In the genomic region with DNA sequence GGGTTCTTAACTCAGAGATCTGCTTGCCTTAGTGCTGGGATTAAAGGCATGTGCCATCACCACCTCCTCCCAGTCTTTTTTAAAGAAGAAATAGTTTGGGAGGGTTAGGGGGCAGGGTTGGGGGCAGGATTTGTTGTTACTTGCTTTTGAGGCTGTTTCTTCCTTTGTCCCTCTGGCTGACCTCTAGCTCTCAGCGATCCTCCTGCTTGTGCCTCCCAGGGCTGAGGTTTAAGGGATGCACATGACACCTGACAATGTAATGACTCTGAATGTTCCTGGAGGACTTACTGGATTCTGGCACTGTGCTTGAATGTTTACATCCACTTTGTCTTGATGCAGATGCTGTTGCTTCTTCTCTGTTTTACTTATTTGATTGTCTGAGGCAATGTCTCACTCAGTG, we compare ENCODE assay signal across 27 mouse cellular contexts. TPM values are rescaled to one million over a fixed set of nuclear protein-coding genes. Genes with fewer than 3 reads are reported as not detected.
DNase-seq lines count a peak whose midpoint lies in the region; ATAC-seq and TF ChIP-seq lines count a peak whose summit lies in the region.
"Had no signal": no experiment of that assay in that cellular context is flagged by ENCODE, and none has a peak within 500 bp of the region (broad histone marks: within the 10 kb centered on the region; RNA-seq: fewer than 3 reads in every experiment).

No protein-coding gene starts in this region.

- H3K36me3 ChIP-seq in intestine, postnatal 0 days (ENCODE audit: control insufficient read depth, insufficient read depth), result no peaks in the 10 kb centered on the region
- H3K36me3 ChIP-seq in intestine, embryonic 16.5 days (ENCODE audit: control insufficient read depth, insufficient read depth, low read length), result no peaks in the 10 kb centered on the region
- no peaks in the 10 kb centered on the region for H3K36me3 ChIP-seq in ES-Bruce4 (ENCODE audit: control insufficient read depth, insufficient read depth, low read length, poor library complexity, severe bottlenecking)
- H3K36me3 ChIP-seq in liver, embryonic 13.5 days, result no peaks in the 10 kb centered on the region
- H3K36me3 ChIP-seq in liver, embryonic 16.5 days (ENCODE audit: control insufficient read depth, insufficient read depth), result no peaks in the 10 kb centered on the region
- H3K36me3 ChIP-seq in stomach, postnatal 0 days (ENCODE audit: control insufficient read depth, insufficient read depth, low read length), result no peaks in the 10 kb centered on the region; the same call in 1 of the 2 replicates
- H3K36me3 ChIP-seq: embryonic facial prominence, embryonic 10.5 days; embryonic facial prominence, embryonic 13.5 days; forebrain, embryonic 15.5 days; heart, embryonic 12.5 days had no signal

- H3K9ac ChIP-seq in intestine, postnatal 0 days (ENCODE audit: low read depth, low read length), result no peak overlapping the region
- H3K9ac ChIP-seq in intestine, embryonic 16.5 days (ENCODE audit: low read depth, low read length), result no peak overlapping the region
- no peak overlapping the region for H3K9ac ChIP-seq in ES-Bruce4 (ENCODE audit: low read depth, poor library complexity, severe bottlenecking)
- 0 out of 2 replicates have a peak overlapping the region, but pooled peaks have one; percentile 22 for H3K9ac ChIP-seq in liver, embryonic 13.5 days
- no peak overlapping the region for H3K9ac ChIP-seq in liver, embryonic 16.5 days (ENCODE audit: low read depth, low read length)
- H3K9ac ChIP-seq in stomach, postnatal 0 days (ENCODE audit: low read length), result no peak overlapping the region
- H3K9ac ChIP-seq: embryonic facial prominence, embryonic 13.5 days; forebrain, embryonic 12.5 days; forebrain, embryonic 15.5 days; heart, embryonic 12.5 days; hindbrain, embryonic 14.5 days had no signal

- H3K4me1 ChIP-seq in intestine, postnatal 0 days (replicated peaks; ENCODE audit: control insufficient read depth, insufficient read depth, low read length), result peaks cover 17% of the 10 kb centered on the region; the same call in 1 of the 2 replicates
- peaks cover 7% of the 10 kb centered on the region; the same call in 1 of the 2 replicates for H3K4me1 ChIP-seq in intestine, embryonic 16.5 days (ENCODE audit: control insufficient read depth, insufficient read depth, low read length)
- H3K4me1 ChIP-seq in ES-Bruce4 (ENCODE audit: control insufficient read depth, insufficient read depth, low read length), result no peaks in the 10 kb centered on the region
- peaks cover 83% of the 10 kb centered on the region for H3K4me1 ChIP-seq in liver, embryonic 13.5 days (replicated peaks)
- H3K4me1 ChIP-seq in liver, embryonic 16.5 days (ENCODE audit: control insufficient read depth, low read depth, low read length), result peaks cover 66% of the 10 kb centered on the region
- H3K4me1 ChIP-seq in stomach, postnatal 0 days (replicated peaks; ENCODE audit: control insufficient read depth, insufficient read depth), result no peaks in the 10 kb centered on the region; the same call in 1 of the 2 replicates
- H3K4me1 ChIP-seq: embryonic facial prominence, embryonic 13.5 days; forebrain, embryonic 12.5 days; forebrain, embryonic 15.5 days had no signal

- 34% methylated on average over 1 of the region's 1 CpGs for WGBS in intestine, postnatal 0 days
- 41% methylated on average over 1 of the region's 1 CpGs for WGBS in intestine, embryonic 16.5 days
- 67% methylated on average over 1 of the region's 1 CpGs for WGBS in liver, embryonic 13.5 days (ENCODE audit: insufficient replicate concordance)
- 60% methylated on average over 1 of the region's 1 CpGs for whole genome bisulfite sequencing in liver, embryonic 16.5 days (ENCODE audit: insufficient replicate concordance)
- WGBS in stomach, postnatal 0 days, result 40% methylated on average over 1 of the region's 1 CpGs

- H3K27ac ChIP-seq in intestine, postnatal 0 days (ENCODE audit: low read depth, low read length), result 0 out of 2 replicates have a peak overlapping the region, but pooled peaks have one; percentile 10
- no peak overlapping the region for H3K27ac ChIP-seq in intestine, embryonic 16.5 days (ENCODE audit: low read length)
- no peak overlapping the region for H3K27ac ChIP-seq in ES-Bruce4 (ENCODE audit: insufficient read depth, low read length)
- peak overlapping the region; percentile 56 for H3K27ac ChIP-seq in liver, embryonic 13.5 days
- H3K27ac ChIP-seq in liver, embryonic 16.5 days (ENCODE audit: low read length), result 0 out of 2 replicates have a peak overlapping the region, but pooled peaks have one; percentile 40
- no peak overlapping the region for H3K27ac ChIP-seq in stomach, postnatal 0 days (replicated peaks)
- H3K27ac ChIP-seq: embryonic facial prominence, embryonic 10.5 days; embryonic facial prominence, embryonic 13.5 days; forebrain, embryonic 12.5 days; forebrain, embryonic 15.5 days; hindbrain, embryonic 14.5 days had no signal

- H3K9me3 ChIP-seq in intestine, postnatal 0 days (ENCODE audit: control insufficient read depth), result no peaks in the 10 kb centered on the region
- H3K9me3 ChIP-seq in intestine, embryonic 16.5 days (ENCODE audit: control insufficient read depth, low read length), result no peaks in the 10 kb centered on the region
- peaks cover 3% of the 10 kb centered on the region; the same call in 1 of the 2 replicates for H3K9me3 ChIP-seq in ES-Bruce4 (replicated peaks; ENCODE audit: control insufficient read depth, insufficient read depth, low read length, poor library complexity, severe bottlenecking)
- no peaks in the 10 kb centered on the region for H3K9me3 ChIP-seq in liver, embryonic 13.5 days (replicated peaks)
- H3K9me3 ChIP-seq in liver, embryonic 16.5 days (replicated peaks; ENCODE audit: control insufficient read depth, low read length), result no peaks in the 10 kb centered on the region
- H3K9me3 ChIP-seq in stomach, postnatal 0 days (ENCODE audit: control insufficient read depth, low read length), result no peaks in the 10 kb centered on the region
- H3K9me3 ChIP-seq: embryonic facial prominence, embryonic 10.5 days; embryonic facial prominence, embryonic 13.5 days; forebrain, embryonic 12.5 days; forebrain, embryonic 15.5 days; heart, embryonic 12.5 days had no signal

- TF ChIP-seq CTCF in intestine, postnatal 0 days (IDR thresholded peaks at IDR 0.05; ENCODE audit: low read depth), result no peak
- TF ChIP-seq CTCF in ES-Bruce4 (IDR thresholded peaks at IDR 0.05; ENCODE audit: low read depth, low read length), result no peak
- no peak for TF ChIP-seq CTCF in stomach, postnatal 0 days (IDR thresholded peaks at IDR 0.05; ENCODE audit: low read depth)

- no peak overlapping the region for H3K4me2 ChIP-seq in intestine, postnatal 0 days (replicated peaks; ENCODE audit: low read depth)
- H3K4me2 ChIP-seq in intestine, embryonic 16.5 days (ENCODE audit: low read depth, low read length), result no peak overlapping the region
- peak overlapping the region; percentile 4; the same call in 1 of the 2 replicates for H3K4me2 ChIP-seq in liver, embryonic 13.5 days
- no peak overlapping the region for H3K4me2 ChIP-seq in liver, embryonic 16.5 days (ENCODE audit: low read depth, low read length)
- no peak overlapping the region for H3K4me2 ChIP-seq in stomach, postnatal 0 days (replicated peaks; ENCODE audit: low read depth)
- H3K4me2 ChIP-seq: embryonic facial prominence, embryonic 13.5 days; forebrain, embryonic 12.5 days; forebrain, embryonic 15.5 days; heart, embryonic 12.5 days; hindbrain, embryonic 14.5 days had no signal

- no peaks in the 10 kb centered on the region for H3K27me3 ChIP-seq in intestine, postnatal 0 days (replicated peaks; ENCODE audit: control insufficient read depth, insufficient read depth, low read length)
- no peaks in the 10 kb centered on the region for H3K27me3 ChIP-seq in intestine, embryonic 16.5 days (replicated peaks; ENCODE audit: control insufficient read depth, insufficient read depth, low read length)
- H3K27me3 ChIP-seq in ES-Bruce4 (ENCODE audit: control insufficient read depth, insufficient read depth, low read length, poor library complexity, severe bottlenecking), result no peaks in the 10 kb centered on the region
- no peaks in the 10 kb centered on the region for H3K27me3 ChIP-seq in liver, embryonic 13.5 days
- no peaks in the 10 kb centered on the region for H3K27me3 ChIP-seq in liver, embryonic 16.5 days (ENCODE audit: control insufficient read depth, insufficient read depth, low read depth, low read length)
- H3K27me3 ChIP-seq in stomach, postnatal 0 days (ENCODE audit: control insufficient read depth, insufficient read depth, low read length), result no peaks in the 10 kb centered on the region
- H3K27me3 ChIP-seq: embryonic facial prominence, embryonic 13.5 days; forebrain, embryonic 12.5 days; forebrain, embryonic 15.5 days; heart, embryonic 12.5 days had no signal

- 0 out of 2 replicates have a peak, but pooled peaks have one; percentile 60 for TF ChIP-seq EP300 in ES-Bruce4 (IDR thresholded peaks at IDR 0.05; ENCODE audit: insufficient read depth, low read depth, low read length)
- TF ChIP-seq EP300 in stomach, postnatal 0 days (optimal IDR thresholded peaks at IDR 0.05), result no peak

- no peak for ATAC-seq in intestine, postnatal 0 days
- ATAC-seq in intestine, embryonic 16.5 days, result no peak
- ATAC-seq in liver, embryonic 13.5 days (ENCODE audit: low read depth), result no peak
- no peak for ATAC-seq in liver, embryonic 16.5 days (ENCODE audit: low read depth)
- no peak for ATAC-seq in megakaryocyte, adult 5-6 weeks (ENCODE audit: poor library complexity, severe bottlenecking)
- no peak for ATAC-seq in stomach, postnatal 0 days (ENCODE audit: low FRiP score, low TSS enrichment)
- ATAC-seq: activated CD4-positive, CD25-positive, alpha-beta regulatory T cell, adult 4 months; CD4-positive, CD25-positive, alpha-beta regulatory T cell, adult 4 months; forebrain, embryonic 15.5 days had no signal

- no peak for TF ChIP-seq POLR2A in ES-Bruce4 (IDR thresholded peaks at IDR 0.05; ENCODE audit: insufficient read depth, low read length)

- no peak for DNase-seq in liver, embryonic 13.5 days
- no peak for DNase-seq in left cerebral cortex, adult 8-10 months (ENCODE audit: low spot score in 2 of 2)
- no peak for DNase-seq in stomach, postnatal 0 days (ENCODE audit: low spot score)
- DNase-seq: adrenal gland, adult 8-10 months; adrenal gland, postnatal 25 days; cerebellum, adult 11-12 months; cerebellum, adult 8-10 months; cerebellum, postnatal 10 days; cerebellum, postnatal 36 days; embryo, embryonic 11 days; gastrocnemius, postnatal 25 days; heart, postnatal 14 days; heart, postnatal 4 days had no signal

- no peak overlapping the region for H3K4me3 ChIP-seq in intestine, postnatal 0 days (ENCODE audit: low read depth, low read length)
- no peak overlapping the region for H3K4me3 ChIP-seq in intestine, embryonic 16.5 days (ENCODE audit: low read length)
- no peak overlapping the region for H3K4me3 ChIP-seq in ES-Bruce4 (ENCODE audit: low read depth, low read length)
- no peak overlapping the region for H3K4me3 ChIP-seq in liver, embryonic 13.5 days (replicated peaks)
- no peak overlapping the region for H3K4me3 ChIP-seq in liver, embryonic 16.5 days (ENCODE audit: low read depth, low read length)
- no peak overlapping the region for H3K4me3 ChIP-seq in stomach, postnatal 0 days (ENCODE audit: low read depth, low read length)
- H3K4me3 ChIP-seq: embryonic facial prominence, embryonic 10.5 days; embryonic facial prominence, embryonic 13.5 days; erythroblast, embryonic 14.5 days; forebrain, embryonic 12.5 days; forebrain, embryonic 15.5 days; heart, embryonic 12.5 days had no signal

RNA-seq across cellular contexts. Expression of a gene that starts 11.9 kb away (rescaled TPM):
- polyA plus RNA-seq in intestine, postnatal 0 days (2015; fragmentation: Nextera tagmentation; extraction: Ambion mirVana), result 133 and 150 TPM in 2 replicates
- 127 and 149 TPM in 2 replicates for polyA plus RNA-seq in intestine, embryonic 16.5 days (2015; fragmentation: Nextera tagmentation; extraction: Ambion mirVana)
- polyA plus RNA-seq in ES-Bruce4 (2011; ENCODE audit: insufficient read depth, insufficient read length, low read depth, missing spikeins), result 56.2 and 56.8 TPM in 2 replicates
- 39.0 and 48.8 TPM in 2 replicates for polyA plus RNA-seq in liver, embryonic 13.5 days (2015; fragmentation: Nextera tagmentation; extraction: Ambion mirVana)
- polyA plus RNA-seq in liver, embryonic 16.5 days (2015; fragmentation: Nextera tagmentation; extraction: Ambion mirVana), result 60.4 and 63.7 TPM in 2 replicates
- total RNA-seq in left cerebral cortex, adult 8-10 months (2022), result 10 to 100 TPM; 12.1 to 13.9 (median 13.0) TPM
- 23.2 and 26.1 TPM in 2 replicates for total RNA-seq in megakaryocyte, adult 5-6 weeks (2015)
- 20.7 and 25.3 TPM in 2 replicates for total RNA-seq in megakaryocyte, adult 5-6 weeks (2017)
- 51.4 and 55.0 TPM in 2 replicates for polyA plus RNA-seq in stomach, postnatal 0 days (2015; fragmentation: Nextera tagmentation; extraction: Ambion mirVana)

RNA-seq across cellular contexts. Expression of a gene that starts 12.1 kb away (rescaled TPM):
- polyA plus RNA-seq in intestine, postnatal 0 days (2015; fragmentation: Nextera tagmentation; extraction: Ambion mirVana), result 16.9 and 18.3 TPM in 2 replicates
- 24.3 and 27.9 TPM in 2 replicates for polyA plus RNA-seq in intestine, embryonic 16.5 days (2015; fragmentation: Nextera tagmentation; extraction: Ambion mirVana)
- polyA plus RNA-seq in ES-Bruce4 (2011; ENCODE audit: insufficient read depth, insufficient read length, low read depth, missing spikeins), result 18.5 and 22.1 TPM in 2 replicates
- 15.5 and 15.7 TPM in 2 replicates for polyA plus RNA-seq in liver, embryonic 13.5 days (2015; fragmentation: Nextera tagmentation; extraction: Ambion mirVana)
- polyA plus RNA-seq in liver, embryonic 16.5 days (2015; fragmentation: Nextera tagmentation; extraction: Ambion mirVana), result 14.5 and 15.9 TPM in 2 replicates
- total RNA-seq in left cerebral cortex, adult 8-10 months (2022), result 10 to 100 TPM; 34.7 to 40.4 (median 38.3) TPM
- 46.8 and 47.6 TPM in 2 replicates for total RNA-seq in megakaryocyte, adult 5-6 weeks (2015)
- total RNA-seq in megakaryocyte, adult 5-6 weeks (2017), result 110 and 118 TPM in 2 replicates
- 15.0 and 16.2 TPM in 2 replicates for polyA plus RNA-seq in stomach, postnatal 0 days (2015; fragmentation: Nextera tagmentation; extraction: Ambion mirVana)

RNA-seq across cellular contexts. Expression of a gene that starts 36.0 kb away (rescaled TPM):
- polyA plus RNA-seq in intestine, postnatal 0 days (2015; fragmentation: Nextera tagmentation; extraction: Ambion mirVana), result 72.5 and 73.7 TPM in 2 replicates
- polyA plus RNA-seq in intestine, embryonic 16.5 days (2015; fragmentation: Nextera tagmentation; extraction: Ambion mirVana), result 106 and 122 TPM in 2 replicates
- polyA plus RNA-seq in ES-Bruce4 (2011; ENCODE audit: insufficient read depth, insufficient read length, low read depth, missing spikeins), result 61.9 and 69.0 TPM in 2 replicates
- polyA plus RNA-seq in liver, embryonic 13.5 days (2015; fragmentation: Nextera tagmentation; extraction: Ambion mirVana), result 77.7 and 97.1 TPM in 2 replicates
- polyA plus RNA-seq in liver, embryonic 16.5 days (2015; fragmentation: Nextera tagmentation; extraction: Ambion mirVana), result 52.4 and 55.5 TPM in 2 replicates
- total RNA-seq in left cerebral cortex, adult 8-10 months (2022), result 10 to 100 TPM; 47.8 to 58.0 (median 54.3) TPM
- 98.2 and 100 TPM in 2 replicates for total RNA-seq in megakaryocyte, adult 5-6 weeks (2015)
- total RNA-seq in megakaryocyte, adult 5-6 weeks (2017), result 71.7 and 85.0 TPM in 2 replicates
- polyA plus RNA-seq in stomach, postnatal 0 days (2015; fragmentation: Nextera tagmentation; extraction: Ambion mirVana), result 83.6 and 91.5 TPM in 2 replicates

RNA-seq across cellular contexts. Expression of a gene that starts 36.2 kb away (rescaled TPM):
- 6.9 and 8.0 TPM in 2 replicates for polyA plus RNA-seq in intestine, postnatal 0 days (2015; fragmentation: Nextera tagmentation; extraction: Ambion mirVana)
- polyA plus RNA-seq in intestine, embryonic 16.5 days (2015; fragmentation: Nextera tagmentation; extraction: Ambion mirVana), result 14.3 and 15.9 TPM in 2 replicates
- 27.7 and 29.2 TPM in 2 replicates for polyA plus RNA-seq in ES-Bruce4 (2011; ENCODE audit: insufficient read depth, insufficient read length, low read depth, missing spikeins)
- polyA plus RNA-seq in liver, embryonic 13.5 days (2015; fragmentation: Nextera tagmentation; extraction: Ambion mirVana), result 13.1 and 15.2 TPM in 2 replicates
- polyA plus RNA-seq in liver, embryonic 16.5 days (2015; fragmentation: Nextera tagmentation; extraction: Ambion mirVana), result 8.4 and 9.8 TPM in 2 replicates
- total RNA-seq in left cerebral cortex, adult 8-10 months (2022), result 10 to 100 TPM; 11.4 to 13.8 (median 12.6) TPM
- total RNA-seq in megakaryocyte, adult 5-6 weeks (2015), result 9.3 and 11.2 TPM in 2 replicates
- 9.2 and 11.2 TPM in 2 replicates for total RNA-seq in megakaryocyte, adult 5-6 weeks (2017)
- 7.5 and 7.6 TPM in 2 replicates for polyA plus RNA-seq in stomach, postnatal 0 days (2015; fragmentation: Nextera tagmentation; extraction: Ambion mirVana)

Comparison
In these comparisons a context has a peak if more than half of its experiments do, and no peak if none do; other contexts are left out.
1. H3K27ac ChIP-seq: peak in intestine, postnatal 0 days (single experiment), liver, embryonic 13.5 days (single experiment) and liver, embryonic 16.5 days (single experiment); none in intestine, embryonic 16.5 days (single experiment), ES-Bruce4 (single experiment) and stomach, postnatal 0 days (single experiment).